Mouse (Mus musculus) heart, postnatal 14 days (tissue): ENCODE results near the gene Dusp27. TPM values are rescaled to one million over a fixed set of nuclear protein-coding genes. Genes with fewer than 3 reads are reported as not detected.
A peak's percentile ranks its signal among the peaks of the same experiment; 100 is the strongest.

Experiments
- DNase-seq, 2 experiments: peaks; one replicate each; pipeline ENCODE4 v3.0.0; 2021 to 2022
- intact Hi-C: fragments of 180-260 bp; cut with DNase I; formaldehyde crosslinking; loops from one replicate; pipeline ENCODE4 v1.15.1; 2025
- total RNA-seq, 2 experiments: library from RNA; stranded (reverse); gene quantifications; 2 replicates each; pipeline ENCODE4 v1.2.3; 2021

Gene Dusp27
- total RNA-seq, 2 experiments from 2014 or later, result 44.1 to 44.9 TPM

- DNase-seq, result peak in 1 of 2 experiments; percentile 7
- intact Hi-C loops, result no loop called here
Measured at GRCm38 (mm10) chr1:166048230-166048911, 79.4 kb downstream of the Dusp27 start.

Other genes starting within 250 kb of the Dusp27 start
- gene Pou2f1, start 125.2 kb downstream of the Dusp27 start, total RNA-seq, result 10 to 100 TPM; 12.0 to 15.1 TPM
- gene Gpa33, start 2.3 kb upstream of the Dusp27 start, total RNA-seq, result not detected
- gene Mael, start 110.8 kb upstream of the Dusp27 start, total RNA-seq, result not detected
- 1 to 10 TPM; 4.1 to 4.2 TPM for gene Ildr2, start 126.2 kb upstream of the Dusp27 start, total RNA-seq